Mouse (Mus musculus): ENCODE data around the gene Ccrl2.

Ccrl2 gene

GRCm38 (mm10) chr9:111056798-111057543 lies at the start of gene Ccrl2:
Gene Ccrl2, minus strand, starts transcription at chr9:111057519.
- no peak for DNase-seq (ENCODE audit: low read depth, low spot score)

GRCm38 (mm10) chr9:111103893-111104292 lies 46.6 kb upstream of the Ccrl2 start:
- no peak for DNase-seq (ENCODE audit: low read depth, low spot score)

GRCm38 (mm10) chr9:111103293-111103692 lies 46.0 kb upstream of the Ccrl2 start:
- no peak for DNase-seq (ENCODE audit: low read depth, low spot score)

GRCm38 (mm10) chr9:111100406-111100805 lies 43.1 kb upstream of the Ccrl2 start:
- no peak for DNase-seq (ENCODE audit: low read depth, low spot score)

GRCm38 (mm10) chr9:111097543-111097942 lies 40.2 kb upstream of the Ccrl2 start:
- no peak for DNase-seq (ENCODE audit: low read depth, low spot score)

- DNase-seq (ENCODE audit: low read depth, low spot score), result no peak
Observed at GRCm38 (mm10) chr9:111096419-111097326, 39.4 kb upstream of the Ccrl2 start.

GRCm38 (mm10) chr9:111095710-111096109 lies 38.4 kb upstream of the Ccrl2 start:
- DNase-seq (ENCODE audit: low read depth, low spot score), result no peak

GRCm38 (mm10) chr9:111094626-111095025 lies 37.3 kb upstream of the Ccrl2 start:
- DNase-seq (ENCODE audit: low read depth, low spot score), result no peak

- peak; percentile 76 for DNase-seq (ENCODE audit: low read depth, low spot score)
Observed at GRCm38 (mm10) chr9:111093094-111093493, 35.8 kb upstream of the Ccrl2 start.

- DNase-seq (ENCODE audit: low read depth, low spot score), result no peak
Observed at GRCm38 (mm10) chr9:111092657-111093056, 35.3 kb upstream of the Ccrl2 start.

- no peak for DNase-seq (ENCODE audit: low read depth, low spot score)
Observed at GRCm38 (mm10) chr9:111088886-111089285, 31.6 kb upstream of the Ccrl2 start.

- DNase-seq (ENCODE audit: low read depth, low spot score), result no peak
Observed at GRCm38 (mm10) chr9:111087960-111088359, 30.6 kb upstream of the Ccrl2 start.

- no peak for DNase-seq (ENCODE audit: low read depth, low spot score)
Observed at GRCm38 (mm10) chr9:111086995-111087606, 29.8 kb upstream of the Ccrl2 start.

GRCm38 (mm10) chr9:111086137-111086536 lies 28.8 kb upstream of the Ccrl2 start:
- DNase-seq (ENCODE audit: low read depth, low spot score), result no peak

GRCm38 (mm10) chr9:111085329-111085728 lies 28.0 kb upstream of the Ccrl2 start:
- no peak for DNase-seq (ENCODE audit: low read depth, low spot score)

GRCm38 (mm10) chr9:111081765-111082164 lies 24.4 kb upstream of the Ccrl2 start:
- no peak for DNase-seq (ENCODE audit: low read depth, low spot score)

- DNase-seq (ENCODE audit: low read depth, low spot score), result no peak
Observed at GRCm38 (mm10) chr9:111080801-111081200, 23.5 kb upstream of the Ccrl2 start.

GRCm38 (mm10) chr9:111077745-111078144 lies 20.4 kb upstream of the Ccrl2 start:
- DNase-seq (ENCODE audit: low read depth, low spot score), result peak; percentile 72

- DNase-seq (ENCODE audit: low read depth, low spot score), result peak; percentile 63
Observed at GRCm38 (mm10) chr9:111072971-111073370, 15.7 kb upstream of the Ccrl2 start.

GRCm38 (mm10) chr9:111072175-111072574 lies 14.9 kb upstream of the Ccrl2 start:
- DNase-seq (ENCODE audit: low read depth, low spot score), result peak; percentile 53

- DNase-seq (ENCODE audit: low read depth, low spot score), result peak; percentile 79
Observed at GRCm38 (mm10) chr9:111070546-111070961, 13.2 kb upstream of the Ccrl2 start.

GRCm38 (mm10) chr9:111067052-111067451 lies 9.7 kb upstream of the Ccrl2 start:
- no peak for DNase-seq (ENCODE audit: low read depth, low spot score)
